Mouse (Mus musculus) brain, embryonic 14.5 days (tissue): ENCODE results near the gene Pck1.

Experiments
- CTCF ChIP-seq: fragments of 200-500 bp; IDR thresholded peaks from 2 replicates; pipeline ENCODE4 v1.5.1; 2012; ENCODE audit warnings: inconsistent platforms, mild to moderate bottlenecking, moderate library complexity, borderline replicate concordance; ENCODE audit not compliant: insufficient read depth, insufficient read length; ENCODE audit errors: extremely low read depth
- POLR2A ChIP-seq: fragments of 200-500 bp; IDR thresholded peaks from 2 replicates; pipeline ENCODE4 v1.6.1; 2012; ENCODE audit warnings: mild to moderate bottlenecking, inconsistent platforms, borderline replicate concordance; ENCODE audit not compliant: poor library complexity, insufficient read depth, insufficient read length, severe bottlenecking; ENCODE audit errors: extremely low read depth

GRCm38 (mm10) chr2:173173521-173174511, 21.0 kb downstream of the Pck1 start:
- TF ChIP-seq POLR2A = no peak
- TF ChIP-seq CTCF = no peak
